Mouse (Mus musculus): Measurements from ENCODE around the gene Nol4l. TPM values are rescaled to one million over a fixed set of nuclear protein-coding genes. Genes with fewer than 3 reads are reported as not detected.
"Not testable (repeated sequence)": the region's sequence is repeated elsewhere in the genome, so short reads cannot be mapped to it uniquely, and the experiment has no call there.

The Nol4l gene
- total RNA-seq, 2 experiments from 2014 or later = 1.4 to 1.6 TPM

DNA sequence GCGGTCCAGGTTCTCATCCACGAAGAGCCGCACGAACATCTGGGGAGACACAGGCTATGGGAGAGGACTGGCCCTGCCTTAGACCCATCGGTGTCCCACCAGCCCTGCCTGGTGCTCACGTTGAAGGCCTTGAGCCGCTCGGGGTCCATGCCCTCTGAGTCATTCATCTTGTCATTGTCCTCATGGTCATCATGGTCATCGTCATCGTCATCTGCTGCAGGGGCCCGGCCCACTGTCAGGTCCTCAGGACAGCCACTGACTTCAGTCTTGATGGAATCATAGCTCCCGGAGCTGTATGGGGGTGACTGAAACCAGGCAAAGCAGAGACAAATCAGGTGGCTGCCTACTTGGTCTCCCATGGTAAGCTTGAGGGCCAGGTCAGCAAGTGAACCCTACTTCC is 111.9 kb downstream of the Nol4l start:
- no peak for DNase-seq

- no peak for DNase-seq
Measured at GRCm38 (mm10) chr2:153414607-153415006, 115.2 kb downstream of the Nol4l start.

DNA sequence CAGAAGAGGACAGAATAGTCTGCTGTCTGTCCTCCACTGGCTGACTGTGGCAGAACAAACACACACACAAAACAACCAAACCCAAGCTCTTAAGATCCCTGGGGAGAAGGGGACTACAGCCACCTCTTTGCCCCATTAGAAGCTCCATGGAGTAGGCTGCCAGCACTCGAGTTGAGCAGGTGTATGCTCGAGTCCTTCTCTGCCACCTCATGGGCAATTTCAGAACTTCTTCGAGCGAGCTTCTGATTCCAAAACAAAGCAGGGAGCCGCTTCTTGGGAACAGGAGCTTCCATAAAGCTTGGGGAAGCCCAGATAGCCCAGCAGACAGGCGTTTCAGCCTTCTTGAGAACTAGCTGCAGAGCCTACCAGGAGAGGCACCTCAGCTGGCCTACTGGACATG is 117.2 kb downstream of the Nol4l start:
- no peak for DNase-seq

- DNase-seq = no peak
Measured at GRCm38 (mm10) chr2:153411557-153411956, 118.2 kb downstream of the Nol4l start.

- DNase-seq = no peak
Measured at GRCm38 (mm10) chr2:153408971-153409370, 120.8 kb downstream of the Nol4l start.

DNA sequence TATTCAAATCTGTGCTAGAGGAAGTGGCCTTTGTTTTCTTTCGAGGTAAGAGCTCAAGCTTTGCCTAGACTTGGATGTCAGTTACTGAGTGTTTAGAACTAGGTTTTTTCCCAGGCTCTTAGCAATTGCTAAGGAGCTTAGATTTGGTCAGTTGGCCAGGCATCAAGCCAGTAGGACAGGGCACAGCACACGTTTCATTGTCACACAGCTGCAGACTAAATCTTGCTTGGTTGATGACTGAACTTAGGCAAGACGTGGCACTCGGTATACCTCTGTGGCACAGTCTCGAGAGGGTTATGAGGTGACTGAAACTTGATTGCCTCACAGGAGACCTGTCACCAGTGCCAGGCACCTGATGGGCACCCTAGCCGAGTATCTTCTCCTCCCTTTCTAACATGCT is 122.9 kb downstream of the Nol4l start:
- no peak for DNase-seq

- DNase-seq = no peak
Measured at GRCm38 (mm10) chr2:153404882-153405281, 124.9 kb downstream of the Nol4l start.

GRCm38 (mm10) chr2:153404062-153404461 is 125.7 kb downstream of the Nol4l start:
- no peak for DNase-seq

DNA sequence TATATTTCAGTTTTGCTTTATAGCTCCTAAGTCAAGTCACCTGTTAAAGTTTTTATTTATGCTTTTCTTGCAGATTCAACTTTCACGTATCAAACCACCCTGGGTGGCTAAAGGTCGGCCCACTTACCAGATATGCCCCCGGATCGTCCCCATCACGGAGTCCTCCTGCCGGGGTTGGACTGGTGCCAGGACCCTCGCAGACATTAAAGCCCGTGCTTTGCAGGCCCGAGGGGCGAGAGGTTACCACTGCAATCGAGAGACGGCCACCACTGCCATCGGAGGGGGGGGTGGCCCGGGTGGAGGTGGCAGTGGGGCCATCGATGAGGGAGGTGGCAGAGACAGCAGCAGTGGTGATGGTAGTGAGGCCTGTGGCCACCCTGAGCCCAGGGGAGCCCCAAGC is 130.6 kb downstream of the Nol4l start:
- no peak for DNase-seq

DNA sequence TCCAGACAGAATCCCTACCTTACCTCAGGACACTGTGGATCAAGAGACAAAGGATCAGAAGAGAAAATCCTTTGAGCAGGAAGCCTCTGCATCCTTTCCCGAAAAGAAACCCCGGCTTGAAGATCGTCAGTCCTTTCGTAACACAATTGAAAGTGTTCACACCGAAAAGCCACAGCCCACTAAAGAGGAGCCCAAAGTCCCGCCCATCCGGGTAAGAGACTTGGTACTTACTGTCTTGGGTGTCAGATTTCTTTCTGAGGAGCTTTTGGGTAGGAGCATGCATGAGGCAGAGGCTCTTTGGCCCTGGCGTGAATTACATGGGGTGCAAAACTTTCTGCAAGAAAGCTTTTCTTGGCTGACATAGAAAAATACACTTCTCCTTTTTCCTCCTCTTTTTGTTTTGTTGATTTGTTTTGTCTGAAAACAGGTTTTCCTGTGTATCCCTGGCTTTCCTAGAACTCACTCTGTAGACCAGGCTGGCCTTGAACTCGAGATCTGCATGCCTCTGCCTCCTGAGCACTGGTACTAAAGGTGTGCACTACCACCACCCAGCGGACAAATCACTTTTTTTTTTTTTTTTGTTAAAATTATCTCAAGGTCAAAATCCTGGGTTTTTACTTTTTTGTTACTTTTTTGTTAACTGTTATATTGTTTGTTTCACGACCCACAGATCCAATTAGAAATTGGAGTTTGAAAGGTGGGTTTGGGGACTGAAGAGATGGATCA is 131.8 kb downstream of the Nol4l start:
- DNase-seq = no peak

GRCm38 (mm10) chr2:153393045-153393444 is 136.7 kb downstream of the Nol4l start:
- no peak for DNase-seq

DNA sequence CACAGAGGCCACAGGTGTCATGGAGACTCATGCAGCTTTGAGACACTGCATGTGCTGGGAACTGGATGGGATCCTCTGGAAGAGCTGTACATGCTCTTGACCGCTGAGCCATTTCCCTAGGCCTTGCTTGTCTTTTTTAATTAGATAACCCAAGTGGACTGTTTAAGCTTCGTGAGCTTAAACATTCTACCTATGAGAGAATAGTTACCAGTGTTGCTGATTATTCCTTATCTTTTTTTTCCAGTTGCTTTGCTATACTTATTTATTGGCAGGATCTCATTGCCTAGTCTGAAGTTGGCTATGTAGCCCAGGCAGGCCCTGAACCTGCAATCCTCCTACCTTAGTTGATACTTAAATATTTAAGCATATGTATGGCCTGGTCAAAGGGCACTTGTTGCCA is 139.9 kb downstream of the Nol4l start:
- DNase-seq = no peak

DNA sequence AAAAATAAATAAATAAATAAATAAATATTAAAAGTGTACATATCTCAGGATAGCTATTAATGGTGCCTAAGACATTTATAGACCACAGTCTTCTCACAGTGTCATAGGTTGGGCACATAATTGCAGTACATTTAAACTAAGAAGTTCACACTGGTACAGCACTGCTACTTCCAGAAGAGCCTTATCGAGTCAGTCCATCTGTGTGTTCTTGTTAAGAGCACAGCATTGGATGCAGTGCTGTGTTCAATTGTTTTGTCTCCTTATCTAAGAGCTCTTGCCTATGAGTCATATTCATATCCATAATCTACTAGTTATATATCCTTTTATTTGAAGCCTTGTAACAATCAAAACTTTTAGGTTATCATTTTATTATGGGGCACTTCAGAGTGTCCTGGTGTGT is 149.3 kb downstream of the Nol4l start:
- no peak for DNase-seq

GRCm38 (mm10) chr2:153375380-153375779 is 154.4 kb downstream of the Nol4l start:
- DNase-seq = no peak

- DNase-seq = no peak
Measured at GRCm38 (mm10) chr2:153370871-153371270, 158.9 kb downstream of the Nol4l start.

- not testable (repeated sequence) for DNase-seq
Measured at GRCm38 (mm10) chr2:153364531-153364930, 165.2 kb downstream of the Nol4l start.

- DNase-seq = no peak
Measured at GRCm38 (mm10) chr2:153361101-153361710, 168.6 kb downstream of the Nol4l start.

Other genes starting within 250 kb of the Nol4l start
- gene Kif3b, start 238.6 kb downstream of the Nol4l start, total RNA-seq (2021) = 1 to 10 TPM; 3.4 to 4.0 TPM
- 1 to 10 TPM; 7.3 to 8.5 TPM for gene Asxl1, start 184.1 kb downstream of the Nol4l start, total RNA-seq (2021)
- not detected for gene 4930404H24Rik, start 37.2 kb downstream of the Nol4l start, total RNA-seq (2021)
- gene Commd7, start 102.8 kb upstream of the Nol4l start, total RNA-seq (2021) = 1 to 10 TPM; 9.5 TPM
- 1 to 10 TPM in 1 of 2 experiments, under 1 TPM in 1; 0.94 to 1.1 TPM for gene Dnmt3b, start 119.5 kb upstream of the Nol4l start, total RNA-seq (2021)
- gene Dnmt3c, start 166.7 kb upstream of the Nol4l start, total RNA-seq (2021) = not detected
- 10 to 100 TPM; 36.9 to 39.6 TPM for gene Mapre1, start 211.3 kb upstream of the Nol4l start, total RNA-seq (2021)
- gene Efcab8, start 250.0 kb upstream of the Nol4l start, total RNA-seq (2021) = not detected